Mouse (Mus musculus) kidney, adult 2 months (tissue): ENCODE results near the gene Irf7. TPM values are rescaled to one million over a fixed set of nuclear protein-coding genes. Genes with fewer than 3 reads are reported as not detected.

ENCODE experiments used
- DNase-seq: peaks from one replicate; pipeline ENCODE4 v3.0.0; 2021
- H3K27ac ChIP-seq: fragments of 200-500 bp; 2 replicates; pipeline ENCODE4 v1.5.1; 2012; ENCODE audit warnings: low read depth, low read length, control low read depth, inconsistent platforms; ENCODE audit not compliant: insufficient read depth
- H3K27me3 ChIP-seq: fragments of 200-500 bp; replicated peaks from 2 replicates; pipeline ENCODE4 v1.6.1; 2012; ENCODE audit warnings: mild to moderate bottlenecking, moderate library complexity, low read length, inconsistent platforms; ENCODE audit not compliant: control insufficient read depth, insufficient read depth
- H3K36me3 ChIP-seq: fragments of 200-500 bp; 2 replicates; pipeline ENCODE4 v1.6.1; 2012; ENCODE audit warnings: mild to moderate bottlenecking, moderate library complexity, low read length, inconsistent platforms; ENCODE audit not compliant: control insufficient read depth, insufficient read depth
- H3K4me1 ChIP-seq: fragments of 200-500 bp; 2 replicates; pipeline ENCODE4 v1.6.1; 2011; ENCODE audit warnings: low read length; ENCODE audit not compliant: control insufficient read depth, insufficient read depth
- H3K4me3 ChIP-seq: fragments of 200-500 bp; 2 replicates; pipeline ENCODE4 v1.5.1; 2011; ENCODE audit warnings: mild to moderate bottlenecking, low read depth, low read length, control low read depth; ENCODE audit not compliant: insufficient read depth
- CTCF ChIP-seq: fragments of 200-500 bp; conservative IDR thresholded peaks from 2 replicates; pipeline ENCODE4 v1.5.1; 2011; ENCODE audit warnings: low read depth, mild to moderate bottlenecking, control low read depth, low read length, moderate library complexity, mixed read lengths; ENCODE audit not compliant: insufficient read depth, insufficient read length
- POLR2A ChIP-seq: fragments of 200-500 bp; IDR thresholded peaks from one replicate; pipeline ENCODE4 v1.6.1; 2011; ENCODE audit warnings: low read depth, low read length, control low read depth
- WGBS: fragments of 180-500 bp; shearing (Covaris S2); methylation state at CpG from one replicate; pipeline ENCODE4 v1.1.7; 2018; 5-methylcytosine and 5-hydroxymethylcytosine counted together
- polyA plus RNA-seq: library from polyadenylated mRNA; depleted of rRNA; stranded (reverse); fragments of >200 nt; gene quantifications from 2 replicates; pipeline ENCODE4 v1.2.3, GENCODE M21; 2012; rRNA removed

Irf7 gene
- polyA plus RNA-seq, 1 experiment: 57.5 TPM

- TF ChIP-seq CTCF (no peak), POLR2A (peak; percentile 20)
- no peaks in the 10 kb centered on the region for H3K36me3 ChIP-seq
- no peaks in the 10 kb centered on the region for H3K27me3 ChIP-seq
- H3K4me3 ChIP-seq: peak within 1 kb of the TSS; percentile 67
- peak; percentile 99 for DNase-seq
- H3K4me1 ChIP-seq: no peaks in the 10 kb centered on the region; the same call in 1 of the 2 replicates
- peak within 1 kb of the TSS; percentile 88 for H3K27ac ChIP-seq
- 2% methylated on average over 41 of the region's 41 CpGs for WGBS
Measured at GRCm38 (mm10) chr7:141215101-141215879, 51.0 kb downstream of the Irf7 start, which contains the start of gene Rassf7. Rassf7 (plus strand) TSS chr7:141215860.

GRCm38 (mm10) chr7:141214310-141214709 is 52.0 kb downstream of the Irf7 start:
- Histone ChIP-seq H3K27me3 (no peaks in the 10 kb centered on the region), H3K27ac (no peak overlapping the region), H3K4me1 (no peaks in the 10 kb centered on the region; the same call in 1 of the 2 replicates), H3K4me3 (no peak overlapping the region), H3K36me3 (no peaks in the 10 kb centered on the region)
- DNase-seq: no peak
- TF ChIP-seq CTCF (no peak), POLR2A (no peak)
- WGBS: 81% methylated on average over 3 of the region's 3 CpGs

- 93% methylated on average over 11 of the region's 11 CpGs for WGBS
- peak within 1 kb of the TSS; percentile 45; the same call in 1 of the 2 replicates for H3K4me3 ChIP-seq
Measured at GRCm38 (mm10) chr7:141213605-141214235, 52.6 kb downstream of the Irf7 start, which contains the start of gene Lmntd2. Lmntd2 (minus strand) TSS chr7:141214080.

GRCm38 (mm10) chr7:141213133-141213532 is 53.1 kb downstream of the Irf7 start:
- 90% methylated on average over 3 of the region's 3 CpGs for WGBS
- no peak overlapping the region for H3K4me3 ChIP-seq
- no peaks in the 10 kb centered on the region for H3K36me3 ChIP-seq
- H3K27ac ChIP-seq: no peak overlapping the region
- H3K4me1 ChIP-seq: no peaks in the 10 kb centered on the region; the same call in 1 of the 2 replicates
- TF ChIP-seq CTCF (no peak), POLR2A (no peak)
- DNase-seq: no peak
- no peaks in the 10 kb centered on the region for H3K27me3 ChIP-seq

More at GRCm38 (mm10) chr7:141213605-141214235, 52.6 kb downstream of the Irf7 start, which contains the start of gene Lmntd2:
- Histone ChIP-seq H3K27me3 (no peaks in the 10 kb centered on the region), H3K4me1 (no peaks in the 10 kb centered on the region; the same call in 1 of the 2 replicates), H3K36me3 (no peaks in the 10 kb centered on the region), H3K27ac (no peak within 1 kb of the TSS; the same call in 1 of the 2 replicates)
- no peak for DNase-seq
- TF ChIP-seq POLR2A (no peak), CTCF (no peak)

Other genes with a start within 250 kb of the Irf7 start
- 1.6 and 2.3 TPM in 2 replicates for gene Ifitm6, start 248.6 kb downstream of the Irf7 start, polyA plus RNA-seq
- not detected in 2 replicates for gene Gm17387, start 237.3 kb downstream of the Irf7 start, polyA plus RNA-seq
- gene B4galnt4, start 205.4 kb downstream of the Irf7 start, polyA plus RNA-seq: 0.16 and 0.44 TPM in 2 replicates
- gene Pkp3, start 188.3 kb downstream of the Irf7 start, polyA plus RNA-seq: 17.0 and 19.8 TPM in 2 replicates
- gene Sigirr, start 165.9 kb downstream of the Irf7 start, polyA plus RNA-seq: 102 and 110 TPM in 2 replicates
- 5.4 and 7.3 TPM in 2 replicates for gene Ano9, start 148.7 kb downstream of the Irf7 start, polyA plus RNA-seq
- 65.1 and 71.5 TPM in 2 replicates for gene Ptdss2, start 144.1 kb downstream of the Irf7 start, polyA plus RNA-seq
- 159 and 190 TPM in 2 replicates for gene Rnh1, start 93.6 kb downstream of the Irf7 start, polyA plus RNA-seq
- 93.5 and 96.0 TPM in 2 replicates for gene Hras, start 72.5 kb downstream of the Irf7 start, polyA plus RNA-seq
- 9.6 and 13.5 TPM in 2 replicates for gene Lrrc56, start 72.3 kb downstream of the Irf7 start, polyA plus RNA-seq
- gene Lmntd2, start 52.4 kb downstream of the Irf7 start, polyA plus RNA-seq: 5.7 and 6.0 TPM in 2 replicates
- 59.1 and 72.2 TPM in 2 replicates for gene Rassf7, start 50.6 kb downstream of the Irf7 start, polyA plus RNA-seq
- gene Phrf1, start 37.7 kb downstream of the Irf7 start, polyA plus RNA-seq: 15.8 and 19.1 TPM in 2 replicates
- gene Cdhr5, start 10.3 kb upstream of the Irf7 start, polyA plus RNA-seq: 129 and 145 TPM in 2 replicates
- 2.0 and 2.7 TPM in 2 replicates for gene Sct, start 12.7 kb upstream of the Irf7 start, polyA plus RNA-seq
- gene Drd4, start 25.5 kb upstream of the Irf7 start, polyA plus RNA-seq: 0.03 TPM in 1 of 2 replicates, not detected in the other
- gene Deaf1, start 61.2 kb upstream of the Irf7 start, polyA plus RNA-seq: 25.4 and 26.8 TPM in 2 replicates
- 53.7 and 61.4 TPM in 2 replicates for gene Tmem80, start 61.3 kb upstream of the Irf7 start, polyA plus RNA-seq
- 245 and 297 TPM in 2 replicates for gene Eps8l2, start 72.4 kb upstream of the Irf7 start, polyA plus RNA-seq
- gene Taldo1, start 125.7 kb upstream of the Irf7 start, polyA plus RNA-seq: 321 and 366 TPM in 2 replicates
- 51.7 and 58.4 TPM in 2 replicates for gene Gatd1, start 147.7 kb upstream of the Irf7 start, polyA plus RNA-seq
- 0.98 and 1.3 TPM in 2 replicates for gene Cend1, start 163.0 kb upstream of the Irf7 start, polyA plus RNA-seq
- gene Slc25a22, start 171.4 kb upstream of the Irf7 start, polyA plus RNA-seq: 45.5 and 51.0 TPM in 2 replicates
- 4.5 and 5.2 TPM in 2 replicates for gene Pidd1, start 177.5 kb upstream of the Irf7 start, polyA plus RNA-seq
- gene Rplp2, start 180.9 kb upstream of the Irf7 start, polyA plus RNA-seq: 423 and 734 TPM in 2 replicates
- 350 and 353 TPM in 2 replicates for gene Pnpla2, start 188.7 kb upstream of the Irf7 start, polyA plus RNA-seq
- gene Cracr2b, start 194.6 kb upstream of the Irf7 start, polyA plus RNA-seq: 15.3 and 22.2 TPM in 2 replicates
- 274 and 343 TPM in 2 replicates for gene Cd151, start 200.9 kb upstream of the Irf7 start, polyA plus RNA-seq
- gene Polr2l, start 208.7 kb upstream of the Irf7 start, polyA plus RNA-seq: 67.3 and 70.9 TPM in 2 replicates
- gene Tspan4, start 208.8 kb upstream of the Irf7 start, polyA plus RNA-seq: 143 and 162 TPM in 2 replicates